Comparison of ENCODE assay signal across 8 mouse cellular contexts in genomic region chr8:81767411-81768312, GRCm38 (mm10).
DNase-seq lines count a peak whose midpoint lies in the region; ATAC-seq and TF ChIP-seq lines count a peak whose summit lies in the region.

No protein-coding gene starts in this region.

- peaks cover 32% of the 10 kb centered on the region for H3K4me1 ChIP-seq in forebrain, embryonic 13.5 days
- peaks cover 9% of the 10 kb centered on the region for H3K4me1 ChIP-seq in hindbrain, embryonic 15.5 days (replicated peaks)
- no peaks in the 10 kb centered on the region for H3K4me1 ChIP-seq in liver, adult 2 months (ENCODE audit: control insufficient read depth, insufficient read depth, low read length)
- H3K4me1 ChIP-seq in midbrain, embryonic 16.5 days (ENCODE audit: control insufficient read depth, insufficient read depth, low read length): peaks cover 15% of the 10 kb centered on the region; the same call in 1 of the 2 replicates

- no peak overlapping the region for H3K9ac ChIP-seq in forebrain, embryonic 13.5 days
- H3K9ac ChIP-seq in hindbrain, embryonic 15.5 days: no peak overlapping the region
- H3K9ac ChIP-seq in liver, adult 2 months (ENCODE audit: low read depth, low read length): no peak overlapping the region; the same call in 1 of the 2 replicates
- H3K9ac ChIP-seq in midbrain, embryonic 16.5 days (ENCODE audit: low read depth, low read length): no peak overlapping the region

- H3K4me3 ChIP-seq in C2C12 (ENCODE audit: insufficient read depth, poor library complexity, severe bottlenecking): no peak overlapping the region
- no peak overlapping the region for H3K4me3 ChIP-seq in forebrain, embryonic 13.5 days
- H3K4me3 ChIP-seq in hindbrain, embryonic 15.5 days: no peak overlapping the region; the same call in 1 of the 2 replicates
- peak overlapping the region; percentile 41 for H3K4me3 ChIP-seq in liver, adult 2 months (ENCODE audit: insufficient read depth, low read depth, low read length)
- H3K4me3 ChIP-seq in midbrain, embryonic 16.5 days (ENCODE audit: low read depth, low read length): no peak overlapping the region

- TF ChIP-seq CTCF in C2C12 (IDR thresholded peaks at IDR 0.05; ENCODE audit: control insufficient read depth, insufficient read depth, insufficient read length): no peak
- TF ChIP-seq CTCF in liver, adult 2 months (IDR thresholded peaks at IDR 0.05; ENCODE audit: low read depth, low read length): no peak

- no peaks in the 10 kb centered on the region for H3K79me3 ChIP-seq in C2C12 (ENCODE audit: low read depth)

- TF ChIP-seq POLR2A in liver, adult 2 months (IDR thresholded peaks at IDR 0.05; ENCODE audit: extremely low read depth, insufficient read depth, low read length): no peak

- DNase-seq in T-cell, adult 2 months (ENCODE audit: low spot score): peak; percentile 70
- peak; percentile 44 for DNase-seq in liver, adult 2 months (ENCODE audit: extremely low read depth, low read depth, low spot score)
- no peak for DNase-seq in testis, postnatal 14 days (ENCODE audit: low spot score)
- DNase-seq in right cerebral cortex, adult 18-20 months: no peak

- no peaks in the 10 kb centered on the region for H3K36me3 ChIP-seq in C2C12 (ENCODE audit: control insufficient read depth, insufficient read depth)
- H3K36me3 ChIP-seq in forebrain, embryonic 13.5 days (ENCODE audit: poor library complexity, severe bottlenecking): no peaks in the 10 kb centered on the region
- H3K36me3 ChIP-seq in hindbrain, embryonic 15.5 days: no peaks in the 10 kb centered on the region
- no peaks in the 10 kb centered on the region for H3K36me3 ChIP-seq in liver, adult 2 months (ENCODE audit: control insufficient read depth, insufficient read depth, low read length)
- H3K36me3 ChIP-seq in midbrain, embryonic 16.5 days (ENCODE audit: control insufficient read depth, insufficient read depth, low read length): no peaks in the 10 kb centered on the region

- no peaks in the 10 kb centered on the region for H3K79me2 ChIP-seq in C2C12 (ENCODE audit: control insufficient read depth, insufficient read depth)
- no peaks in the 10 kb centered on the region for H3K79me2 ChIP-seq in liver, adult 2 months (ENCODE audit: control insufficient read depth, insufficient read depth, low read length)

- H3K27me3 ChIP-seq in C2C12 (ENCODE audit: control insufficient read depth, insufficient read depth, insufficient read length): no peaks in the 10 kb centered on the region
- H3K27me3 ChIP-seq in forebrain, embryonic 13.5 days: no peaks in the 10 kb centered on the region
- no peaks in the 10 kb centered on the region for H3K27me3 ChIP-seq in hindbrain, embryonic 15.5 days
- H3K27me3 ChIP-seq in liver, adult 2 months (ENCODE audit: control insufficient read depth, insufficient read depth, low read length): no peaks in the 10 kb centered on the region
- no peaks in the 10 kb centered on the region for H3K27me3 ChIP-seq in midbrain, embryonic 16.5 days (ENCODE audit: control insufficient read depth, insufficient read depth, low read depth, low read length)

- no peak overlapping the region for H3ac ChIP-seq in C2C12 (ENCODE audit: control insufficient read depth, insufficient read length, low read depth)

- peak; percentile 66 for ATAC-seq in forebrain, embryonic 13.5 days
- peak; percentile 61; the same call in 1 of the 2 replicates for ATAC-seq in hindbrain, embryonic 15.5 days (ENCODE audit: low FRiP score, low read depth)
- ATAC-seq in midbrain, embryonic 16.5 days: peak; percentile 72

- no peaks in the 10 kb centered on the region for H3K9me3 ChIP-seq in forebrain, embryonic 13.5 days (replicated peaks)
- no peaks in the 10 kb centered on the region for H3K9me3 ChIP-seq in hindbrain, embryonic 15.5 days
- H3K9me3 ChIP-seq in midbrain, embryonic 16.5 days (replicated peaks; ENCODE audit: control insufficient read depth, low read length, poor library complexity, severe bottlenecking): no peaks in the 10 kb centered on the region

- peak overlapping the region; percentile 45 for H3K4me2 ChIP-seq in forebrain, embryonic 13.5 days
- peak overlapping the region; percentile 40 for H3K4me2 ChIP-seq in hindbrain, embryonic 15.5 days
- peak overlapping the region; percentile 14; the same call in 1 of the 2 replicates for H3K4me2 ChIP-seq in midbrain, embryonic 16.5 days (ENCODE audit: low read length)

- no peak overlapping the region for H3K27ac ChIP-seq in forebrain, embryonic 13.5 days
- no peak overlapping the region for H3K27ac ChIP-seq in hindbrain, embryonic 15.5 days (replicated peaks)
- H3K27ac ChIP-seq in liver, adult 2 months (replicated peaks; ENCODE audit: insufficient read depth, low read depth, low read length): peak overlapping the region; percentile 31; the same call in 1 of the 2 replicates
- no peak overlapping the region for H3K27ac ChIP-seq in midbrain, embryonic 16.5 days (ENCODE audit: low read length)

- 8% methylated on average over 12 of the region's 12 CpGs for WGBS in forebrain, embryonic 13.5 days
- WGBS in hindbrain, embryonic 15.5 days: 24% methylated on average over 12 of the region's 12 CpGs
- 27% methylated on average over 12 of the region's 12 CpGs for WGBS in liver, adult 2 months
- WGBS in midbrain, embryonic 16.5 days: 21% methylated on average over 12 of the region's 12 CpGs

TF ChIP-seq in C2C12, 6 proteins besides CTCF, POLR2A, EP300 and RAD21:
- TF ChIP-seq MYOG (IDR thresholded peaks at IDR 0.05; ENCODE audit: control insufficient read depth, extremely low read depth, insufficient read length) (no peak), USF1 (IDR thresholded peaks at IDR 0.05; ENCODE audit: low read depth) (peak; percentile 55), MYOD1 (IDR thresholded peaks at IDR 0.05; ENCODE audit: control insufficient read depth, insufficient read length, low read depth) (no peak), CEBPB (IDR thresholded peaks at IDR 0.05; ENCODE audit: low read depth) (no peak)
TF ChIP-seq in C2C12: peak in this region for 1.

Comparison
In these comparisons a context has a peak if more than half of its experiments do, and no peak if none do; other contexts are left out.
1. DNase-seq: peak in T-cell, adult 2 months (single experiment) and liver, adult 2 months (single experiment); none in testis, postnatal 14 days (single experiment) and right cerebral cortex, adult 18-20 months (single experiment).
2. Peak in every context shown above with its lines, with median percentiles within 50 percentile points of each other: ATAC-seq and H3K4me2 ChIP-seq.